Mouse (Mus musculus): Measurements from ENCODE around the gene Snapc2. TPM values are rescaled to one million over a fixed set of nuclear protein-coding genes. Genes with fewer than 3 reads are reported as not detected.

Snapc2 gene
- polyA plus RNA-seq, 1 experiment from 2014 or later, result 21.5 TPM

- no peak for TF ChIP-seq CTCF (IDR thresholded peaks at IDR 0.05; ENCODE audit: low read depth)
- Histone ChIP-seq H3K4me1 (replicated peaks; ENCODE audit: control insufficient read depth, insufficient read depth, low read length) (no peaks in the 10 kb centered on the region; the same call in 1 of the 2 replicates), H3K4me3 (ENCODE audit: low read depth, low read length) (peak within 1 kb of the TSS; percentile 89), H3K9ac (ENCODE audit: low read depth, low read length) (peak within 1 kb of the TSS; percentile 89), H3K36me3 (ENCODE audit: control insufficient read depth, insufficient read depth) (peaks cover 25% of the 10 kb centered on the region), H3K27ac (ENCODE audit: low read depth, low read length) (peak within 1 kb of the TSS; percentile 70), H3K9me3 (ENCODE audit: control insufficient read depth) (no peaks in the 10 kb centered on the region), H3K4me2 (replicated peaks; ENCODE audit: low read depth) (peak within 1 kb of the TSS; percentile 87), H3K27me3 (replicated peaks; ENCODE audit: control insufficient read depth, insufficient read depth, low read length) (no peaks in the 10 kb centered on the region)
- ATAC-seq, result peak; percentile 98
- WGBS, result under 1% methylated on average over 39 of the region's 39 CpGs
Observed at GRCm38 (mm10) chr8:4275275-4276110, 22.6 kb downstream of the Snapc2 start, which contains the start of gene Timm44. Gene Timm44, minus strand, starts transcription at chr8:4275913.

GRCm38 (mm10) chr8:4276111-4276465 is 23.2 kb downstream of the Snapc2 start:
- Histone ChIP-seq H3K27ac (ENCODE audit: low read depth, low read length) (no peak overlapping the region), H3K9ac (ENCODE audit: low read depth, low read length) (peak overlapping the region; percentile 89), H3K9me3 (ENCODE audit: control insufficient read depth) (no peaks in the 10 kb centered on the region), H3K4me2 (replicated peaks; ENCODE audit: low read depth) (peak overlapping the region; percentile 87), H3K27me3 (replicated peaks; ENCODE audit: control insufficient read depth, insufficient read depth, low read length) (no peaks in the 10 kb centered on the region), H3K4me3 (ENCODE audit: low read depth, low read length) (peak overlapping the region; percentile 89), H3K36me3 (ENCODE audit: control insufficient read depth, insufficient read depth) (peaks cover 19% of the 10 kb centered on the region), H3K4me1 (replicated peaks; ENCODE audit: control insufficient read depth, insufficient read depth, low read length) (no peaks in the 10 kb centered on the region; the same call in 1 of the 2 replicates)
- no peak for TF ChIP-seq CTCF (IDR thresholded peaks at IDR 0.05; ENCODE audit: low read depth)
- 25% methylated on average over 9 of the region's 9 CpGs for WGBS
- 0 out of 2 replicates have a peak, but pooled peaks have one; percentile 1 for ATAC-seq

- TF ChIP-seq CTCF (IDR thresholded peaks at IDR 0.05; ENCODE audit: low read depth), result peak; percentile 43; the same call in 1 of the 2 replicates
- Histone ChIP-seq H3K27ac (ENCODE audit: low read depth, low read length) (no peak overlapping the region), H3K27me3 (replicated peaks; ENCODE audit: control insufficient read depth, insufficient read depth, low read length) (no peaks in the 10 kb centered on the region), H3K9me3 (ENCODE audit: control insufficient read depth) (no peaks in the 10 kb centered on the region), H3K9ac (ENCODE audit: low read depth, low read length) (no peak overlapping the region), H3K4me3 (ENCODE audit: low read depth, low read length) (no peak overlapping the region), H3K4me2 (replicated peaks; ENCODE audit: low read depth) (no peak overlapping the region), H3K36me3 (ENCODE audit: control insufficient read depth, insufficient read depth) (peaks cover 74% of the 10 kb centered on the region), H3K4me1 (replicated peaks; ENCODE audit: control insufficient read depth, insufficient read depth, low read length) (no peaks in the 10 kb centered on the region)
- ATAC-seq, result no peak
- 86% methylated on average over 5 of the region's 5 CpGs for WGBS
Observed at GRCm38 (mm10) chr8:4292738-4293137, 39.9 kb downstream of the Snapc2 start.

GRCm38 (mm10) chr8:4297822-4298221 is 44.9 kb downstream of the Snapc2 start:
- no peaks in the 10 kb centered on the region for H3K27me3 ChIP-seq (replicated peaks; ENCODE audit: control insufficient read depth, insufficient read depth, low read length)
- TF ChIP-seq CTCF (IDR thresholded peaks at IDR 0.05; ENCODE audit: low read depth), result no peak
- H3K27ac ChIP-seq (ENCODE audit: low read depth, low read length), result no peak overlapping the region
- ATAC-seq, result no peak
- no peak overlapping the region for H3K9ac ChIP-seq (ENCODE audit: low read depth, low read length)
- 90% methylated on average over 4 of the region's 4 CpGs for WGBS
- no peaks in the 10 kb centered on the region for H3K9me3 ChIP-seq (ENCODE audit: control insufficient read depth)
- no peak overlapping the region for H3K4me3 ChIP-seq (ENCODE audit: low read depth, low read length)
- peaks cover 88% of the 10 kb centered on the region for H3K36me3 ChIP-seq (ENCODE audit: control insufficient read depth, insufficient read depth)
- no peaks in the 10 kb centered on the region for H3K4me1 ChIP-seq (replicated peaks; ENCODE audit: control insufficient read depth, insufficient read depth, low read length)
- H3K4me2 ChIP-seq (replicated peaks; ENCODE audit: low read depth), result no peak overlapping the region

- Histone ChIP-seq H3K27ac (ENCODE audit: low read depth, low read length) (no peak overlapping the region), H3K4me1 (replicated peaks; ENCODE audit: control insufficient read depth, insufficient read depth, low read length) (no peaks in the 10 kb centered on the region), H3K9ac (ENCODE audit: low read depth, low read length) (no peak overlapping the region), H3K9me3 (ENCODE audit: control insufficient read depth) (no peaks in the 10 kb centered on the region), H3K4me3 (ENCODE audit: low read depth, low read length) (no peak overlapping the region), H3K27me3 (replicated peaks; ENCODE audit: control insufficient read depth, insufficient read depth, low read length) (no peaks in the 10 kb centered on the region), H3K36me3 (ENCODE audit: control insufficient read depth, insufficient read depth) (peaks cover 78% of the 10 kb centered on the region), H3K4me2 (replicated peaks; ENCODE audit: low read depth) (no peak overlapping the region)
- 66% methylated on average over 3 of the region's 3 CpGs for WGBS
- no peak for ATAC-seq
- no peak for TF ChIP-seq CTCF (IDR thresholded peaks at IDR 0.05; ENCODE audit: low read depth)
Observed at GRCm38 (mm10) chr8:4304124-4304547, 51.3 kb downstream of the Snapc2 start.

Other genes with a start within 250 kb of the Snapc2 start
- gene Cd209f, start 147.2 kb upstream of the Snapc2 start, polyA plus RNA-seq (2015; fragmentation: Nextera tagmentation; extraction: Ambion mirVana), result 0.33 TPM in 1 of 2 replicates, not detected in the other
- gene Cd209g, start 119.0 kb upstream of the Snapc2 start, polyA plus RNA-seq (2015; fragmentation: Nextera tagmentation; extraction: Ambion mirVana), result not detected in 2 replicates
- 6.6 and 8.3 TPM in 2 replicates for gene Evi5l, start 86.5 kb upstream of the Snapc2 start, polyA plus RNA-seq (2015; fragmentation: Nextera tagmentation; extraction: Ambion mirVana)
- 0.99 and 1.1 TPM in 2 replicates for gene Prr36, start 35.6 kb upstream of the Snapc2 start, polyA plus RNA-seq (2015; fragmentation: Nextera tagmentation; extraction: Ambion mirVana)
- 2.8 and 3.3 TPM in 2 replicates for gene Lrrc8e, start 26.3 kb upstream of the Snapc2 start, polyA plus RNA-seq (2015; fragmentation: Nextera tagmentation; extraction: Ambion mirVana)
- 14.3 and 16.6 TPM in 2 replicates for gene Map2k7, start 14.3 kb upstream of the Snapc2 start, polyA plus RNA-seq (2015; fragmentation: Nextera tagmentation; extraction: Ambion mirVana)
- gene Gm49320, start 14.2 kb upstream of the Snapc2 start, polyA plus RNA-seq (2015; fragmentation: Nextera tagmentation; extraction: Ambion mirVana), result 0.20 and 0.74 TPM in 2 replicates
- gene Tgfbr3l, start 4.9 kb upstream of the Snapc2 start, polyA plus RNA-seq (2015; fragmentation: Nextera tagmentation; extraction: Ambion mirVana), result 0.87 and 2.1 TPM in 2 replicates
- gene Ctxn1, start 6.2 kb downstream of the Snapc2 start, polyA plus RNA-seq (2015; fragmentation: Nextera tagmentation; extraction: Ambion mirVana), result 27.4 and 29.4 TPM in 2 replicates
- 33.7 and 35.5 TPM in 2 replicates for gene Timm44, start 22.8 kb downstream of the Snapc2 start, polyA plus RNA-seq (2015; fragmentation: Nextera tagmentation; extraction: Ambion mirVana)
- gene Ccl25, start 72.1 kb downstream of the Snapc2 start, polyA plus RNA-seq (2015; fragmentation: Nextera tagmentation; extraction: Ambion mirVana), result 190 and 217 TPM in 2 replicates
- 64.8 and 73.4 TPM in 2 replicates for gene Elavl1, start 72.3 kb downstream of the Snapc2 start, polyA plus RNA-seq (2015; fragmentation: Nextera tagmentation; extraction: Ambion mirVana)
- gene Cers4, start 239.9 kb downstream of the Snapc2 start, polyA plus RNA-seq (2015; fragmentation: Nextera tagmentation; extraction: Ambion mirVana), result 8.6 and 12.7 TPM in 2 replicates

Measured in intestine, postnatal 0 days (tissue).